Mouse (Mus musculus): ENCODE data around the gene Tgfb1. TPM values are rescaled to one million over a fixed set of nuclear protein-coding genes. Genes with fewer than 3 reads are reported as not detected.
A peak's percentile ranks its signal among the peaks of the same experiment; 100 is the strongest.

Gene Tgfb1
- total RNA-seq, 1 experiment from 2014 or later = 84.6 TPM

- no peak for ATAC-seq (replicated peaks; ENCODE audit: low read depth, poor library complexity, severe bottlenecking)
These were observed 41.0 kb downstream of the Tgfb1 start for GRCm38 (mm10) chr7:25727800-25728199.

- ATAC-seq (replicated peaks; ENCODE audit: low read depth, poor library complexity, severe bottlenecking) = peak; percentile 58
These were observed 42.6 kb downstream of the Tgfb1 start for GRCm38 (mm10) chr7:25729396-25729795.

- no peak for ATAC-seq (replicated peaks; ENCODE audit: low read depth, poor library complexity, severe bottlenecking)
These were observed 43.1 kb downstream of the Tgfb1 start for GRCm38 (mm10) chr7:25729862-25730261.

- ATAC-seq (replicated peaks; ENCODE audit: low read depth, poor library complexity, severe bottlenecking) = peak; percentile 59
These were observed 44.7 kb downstream of the Tgfb1 start for GRCm38 (mm10) chr7:25731294-25732055.

GRCm38 (mm10) chr7:25734991-25735390, 48.2 kb downstream of the Tgfb1 start:
- no peak for ATAC-seq (replicated peaks; ENCODE audit: low read depth, poor library complexity, severe bottlenecking)

- ATAC-seq (replicated peaks; ENCODE audit: low read depth, poor library complexity, severe bottlenecking) = 0 out of 2 replicates have a peak, but pooled peaks have one; percentile 33
These were observed 50.1 kb downstream of the Tgfb1 start for GRCm38 (mm10) chr7:25736920-25737319.

GRCm38 (mm10) chr7:25738277-25738676, 51.5 kb downstream of the Tgfb1 start:
- peak; percentile 76 for ATAC-seq (replicated peaks; ENCODE audit: low read depth, poor library complexity, severe bottlenecking)

- ATAC-seq (replicated peaks; ENCODE audit: low read depth, poor library complexity, severe bottlenecking) = no peak
These were observed 60.0 kb downstream of the Tgfb1 start for GRCm38 (mm10) chr7:25746844-25747243.

- no peak for ATAC-seq (replicated peaks; ENCODE audit: low read depth, poor library complexity, severe bottlenecking)
These were observed 66.3 kb downstream of the Tgfb1 start for GRCm38 (mm10) chr7:25753076-25753475.

GRCm38 (mm10) chr7:25753643-25754438, 67.0 kb downstream of the Tgfb1 start:
- ATAC-seq (replicated peaks; ENCODE audit: low read depth, poor library complexity, severe bottlenecking) = no peak

GRCm38 (mm10) chr7:25754439-25754737, 67.6 kb downstream of the Tgfb1 start:
- ATAC-seq (replicated peaks; ENCODE audit: low read depth, poor library complexity, severe bottlenecking) = no peak

Other genes starting within 250 kb of the Tgfb1 start
- gene Ceacam1, start 209.4 kb upstream of the Tgfb1 start, total RNA-seq (2017) = 4.4 and 6.9 TPM in 2 replicates
- not detected in 2 replicates for gene Ceacam2, start 147.1 kb upstream of the Tgfb1 start, total RNA-seq (2017)
- not detected in 2 replicates for gene Erich4, start 71.1 kb upstream of the Tgfb1 start, total RNA-seq (2017)
- gene Dmac2, start 67.6 kb upstream of the Tgfb1 start, total RNA-seq (2017) = 37.2 and 42.5 TPM in 2 replicates
- 3.4 and 4.2 TPM in 2 replicates for gene B3gnt8, start 60.3 kb upstream of the Tgfb1 start, total RNA-seq (2017)
- gene Bckdha, start 28.0 kb upstream of the Tgfb1 start, total RNA-seq (2017) = 41.1 and 43.8 TPM in 2 replicates
- 55.1 and 57.4 TPM in 2 replicates for gene Exosc5, start 27.8 kb upstream of the Tgfb1 start, total RNA-seq (2017)
- gene Tmem91, start 11.8 kb upstream of the Tgfb1 start, total RNA-seq (2017) = 0.46 and 0.87 TPM in 2 replicates
- 39.3 and 60.3 TPM in 2 replicates for gene B9d2, start 6.2 kb upstream of the Tgfb1 start, total RNA-seq (2017)
- 11.9 and 17.5 TPM in 2 replicates for gene Ccdc97, start 32.1 kb downstream of the Tgfb1 start, total RNA-seq (2017)
- gene Hnrnpul1, start 67.8 kb downstream of the Tgfb1 start, total RNA-seq (2017) = 128 and 173 TPM in 2 replicates
- gene Axl, start 101.7 kb downstream of the Tgfb1 start, total RNA-seq (2017) = 0.96 and 4.0 TPM in 2 replicates
- 0.27 and 0.29 TPM in 2 replicates for gene Cyp2s1, start 129.9 kb downstream of the Tgfb1 start, total RNA-seq (2017)
- gene Cyp2b10, start 210.6 kb downstream of the Tgfb1 start, total RNA-seq (2017) = not detected in 2 replicates

Measured in common myeloid progenitor, adult 5-6 weeks (primary cell).